Mouse (Mus musculus): ENCODE data around the gene Akr1b7.

- TF ChIP-seq CTCF (conservative IDR thresholded peaks at IDR 0.05 in 1 of 2, IDR thresholded peaks at IDR 0.05 in 1 of 2; ENCODE audit: low read depth in 2 of 2, low read length in 2 of 2) = peak; percentile 68 to 96
- no peak for TF ChIP-seq EP300 (IDR thresholded peaks at IDR 0.05; ENCODE audit: low read length)
- no peak for TF ChIP-seq ETS1 (conservative IDR thresholded peaks at IDR 0.05; ENCODE audit: low read depth, low read length)
- TF ChIP-seq MEF2A (IDR thresholded peaks at IDR 0.05; ENCODE audit: borderline replicate concordance, low read depth, low read length) = 0 out of 2 replicates have a peak, but pooled peaks have one; percentile 21
- no peak; the same call in 1 of the 2 replicates for TF ChIP-seq MAFK (IDR thresholded peaks at IDR 0.05; ENCODE audit: insufficient replicate concordance, low read length)
Measured at GRCm38 (mm10) chr6:34447961-34448360, 35.8 kb downstream of the Akr1b7 start.

Data from CH12.LX (cell line).